Mouse (Mus musculus): ENCODE data around the gene Brsk1.

GRCm38 (mm10) chr7:4671956-4672355 lies 18.4 kb upstream of the Brsk1 start:
- no peak for TF ChIP-seq CTCF (IDR thresholded peaks at IDR 0.05; ENCODE audit: low read depth, low read length)
- TF ChIP-seq POLR2AphosphoS5 (IDR thresholded peaks at IDR 0.05; ENCODE audit: insufficient replicate concordance, low read depth, low read length), result no peak
- TF ChIP-seq TAL1 (conservative IDR thresholded peaks at IDR 0.05; ENCODE audit: low read depth, low read length), result no peak
- no peak for TF ChIP-seq GATA1 (IDR thresholded peaks at IDR 0.05; ENCODE audit: borderline replicate concordance, low read length)

Measured in G1E (cell line).